Mouse (Mus musculus): ENCODE measurements around the gene Hacd3. TPM values are rescaled to one million over a fixed set of nuclear protein-coding genes. Genes with fewer than 3 reads are reported as not detected.

Hacd3 gene
- polyA plus RNA-seq, 1 experiment from 2014 or later: 68.4 TPM

GRCm38 (mm10) chr9:64943997-64944396 is 77.5 kb downstream of the Hacd3 start:
- no peak overlapping the region for H3K9ac ChIP-seq (ENCODE audit: low read depth, low read length)
- no peak overlapping the region for H3K4me3 ChIP-seq (ENCODE audit: low read depth, low read length)
- no peak overlapping the region for H3K27ac ChIP-seq (ENCODE audit: low read length)
- H3K9me3 ChIP-seq (replicated peaks; ENCODE audit: control insufficient read depth, low read length): no peaks in the 10 kb centered on the region
- no peaks in the 10 kb centered on the region for H3K36me3 ChIP-seq (ENCODE audit: control insufficient read depth, insufficient read depth)
- peaks cover 11% of the 10 kb centered on the region for H3K27me3 ChIP-seq (ENCODE audit: control insufficient read depth, insufficient read depth, low read depth, low read length)
- no peak for ATAC-seq (ENCODE audit: low read depth)
- WGBS (ENCODE audit: insufficient replicate concordance): 51% methylated on average over 11 of the region's 11 CpGs
- peaks cover 5% of the 10 kb centered on the region for H3K4me1 ChIP-seq (ENCODE audit: control insufficient read depth, low read depth, low read length)
- H3K4me2 ChIP-seq (ENCODE audit: low read depth, low read length): no peak overlapping the region

DNA sequence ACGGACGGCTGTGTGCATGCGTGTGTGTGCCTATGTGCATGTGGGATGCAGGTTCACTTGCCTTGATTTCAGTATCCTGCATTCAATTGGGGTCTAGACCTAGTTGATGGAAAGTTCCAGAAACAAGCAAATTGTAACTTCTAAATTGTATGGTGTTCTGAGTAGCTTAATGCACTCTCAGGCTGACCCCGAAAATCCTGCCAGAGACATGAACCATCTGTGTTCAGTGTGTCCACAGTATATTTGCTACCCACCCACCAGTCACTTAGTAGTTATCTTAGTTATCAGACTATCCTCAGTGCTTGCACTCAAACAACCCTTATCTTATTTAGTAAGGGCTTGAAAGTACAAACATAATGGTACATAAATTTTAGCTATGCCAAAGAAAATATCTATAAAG is 79.8 kb downstream of the Hacd3 start:
- Histone ChIP-seq H3K9ac (ENCODE audit: low read depth, low read length) (no peak overlapping the region), H3K4me1 (ENCODE audit: control insufficient read depth, low read depth, low read length) (peaks cover 14% of the 10 kb centered on the region), H3K4me2 (ENCODE audit: low read depth, low read length) (no peak overlapping the region), H3K4me3 (ENCODE audit: low read depth, low read length) (no peak overlapping the region), H3K36me3 (ENCODE audit: control insufficient read depth, insufficient read depth) (no peaks in the 10 kb centered on the region), H3K27me3 (ENCODE audit: control insufficient read depth, insufficient read depth, low read depth, low read length) (peaks cover 4% of the 10 kb centered on the region), H3K9me3 (replicated peaks; ENCODE audit: control insufficient read depth, low read length) (no peaks in the 10 kb centered on the region), H3K27ac (ENCODE audit: low read length) (no peak overlapping the region)
- 74% methylated on average over 4 of the region's 4 CpGs for WGBS (ENCODE audit: insufficient replicate concordance)
- no peak for ATAC-seq (ENCODE audit: low read depth)

DNA sequence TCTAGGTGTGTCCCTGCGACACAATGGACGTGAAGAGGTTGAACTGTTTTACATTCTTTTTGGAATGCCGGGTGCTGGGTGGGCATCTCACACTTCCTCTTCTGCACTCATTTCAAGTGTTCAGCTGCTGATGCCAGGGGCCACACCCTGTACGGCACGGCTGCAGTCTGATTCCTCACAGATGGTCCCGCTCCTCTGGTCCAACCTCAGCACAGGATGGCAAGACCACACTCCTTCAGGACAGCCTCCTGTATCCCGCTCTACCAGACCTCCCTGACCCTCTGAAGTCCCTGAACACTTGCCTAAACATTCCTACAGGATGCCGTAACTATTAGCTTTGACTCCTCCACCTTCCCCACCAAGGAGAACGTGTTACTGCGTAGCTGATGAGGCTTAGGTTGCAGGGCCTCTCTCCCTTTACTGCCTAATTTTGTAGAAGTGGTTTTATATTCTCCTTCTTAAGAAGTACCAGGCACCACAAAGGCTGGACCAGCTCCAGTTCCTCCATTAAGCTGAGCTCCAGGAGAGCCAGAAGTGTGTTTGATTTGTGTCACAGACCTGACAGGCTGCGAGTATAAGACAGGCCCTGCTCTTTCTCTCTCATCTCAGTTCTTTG is 80.7 kb downstream of the Hacd3 start:
- no peak overlapping the region for H3K4me2 ChIP-seq (ENCODE audit: low read depth, low read length)
- H3K4me1 ChIP-seq (ENCODE audit: control insufficient read depth, low read depth, low read length): peaks cover 19% of the 10 kb centered on the region
- no peak overlapping the region for H3K27ac ChIP-seq (ENCODE audit: low read length)
- no peaks in the 10 kb centered on the region for H3K36me3 ChIP-seq (ENCODE audit: control insufficient read depth, insufficient read depth)
- H3K9me3 ChIP-seq (replicated peaks; ENCODE audit: control insufficient read depth, low read length): no peaks in the 10 kb centered on the region
- no peak overlapping the region for H3K9ac ChIP-seq (ENCODE audit: low read depth, low read length)
- H3K4me3 ChIP-seq (ENCODE audit: low read depth, low read length): no peak overlapping the region
- 66% methylated on average over 11 of the region's 11 CpGs for WGBS (ENCODE audit: insufficient replicate concordance)
- no peak for ATAC-seq (ENCODE audit: low read depth)
- peaks cover 4% of the 10 kb centered on the region for H3K27me3 ChIP-seq (ENCODE audit: control insufficient read depth, insufficient read depth, low read depth, low read length)

DNA sequence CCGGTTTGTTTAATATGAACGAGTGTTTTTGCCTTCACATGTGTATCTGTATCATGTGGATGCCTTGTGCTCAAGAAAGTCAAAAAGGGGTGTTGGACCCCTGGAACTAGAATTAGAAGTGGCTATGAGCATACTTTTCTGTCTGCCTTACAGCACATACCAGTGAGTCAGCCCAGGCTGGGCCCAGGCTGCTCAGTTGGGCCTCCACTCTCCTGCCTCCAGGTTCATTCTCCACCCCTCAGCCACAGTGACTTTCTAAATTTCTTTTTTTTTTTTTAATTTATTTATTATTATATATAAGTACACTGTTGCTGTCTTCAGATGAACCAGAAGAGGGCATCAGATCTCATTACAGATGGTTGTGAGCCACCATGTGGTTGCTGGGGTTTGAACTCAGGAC is 81.7 kb downstream of the Hacd3 start:
- H3K9me3 ChIP-seq (replicated peaks; ENCODE audit: control insufficient read depth, low read length): no peaks in the 10 kb centered on the region
- H3K4me1 ChIP-seq (ENCODE audit: control insufficient read depth, low read depth, low read length): peaks cover 22% of the 10 kb centered on the region
- no peaks in the 10 kb centered on the region for H3K36me3 ChIP-seq (ENCODE audit: control insufficient read depth, insufficient read depth)
- no peak overlapping the region for H3K4me2 ChIP-seq (ENCODE audit: low read depth, low read length)
- no peak overlapping the region for H3K27ac ChIP-seq (ENCODE audit: low read length)
- no peak for ATAC-seq (ENCODE audit: low read depth)
- peaks cover 4% of the 10 kb centered on the region for H3K27me3 ChIP-seq (ENCODE audit: control insufficient read depth, insufficient read depth, low read depth, low read length)
- H3K4me3 ChIP-seq (ENCODE audit: low read depth, low read length): no peak overlapping the region
- WGBS (ENCODE audit: insufficient replicate concordance): 64% methylated on average over 2 of the region's 2 CpGs
- no peak overlapping the region for H3K9ac ChIP-seq (ENCODE audit: low read depth, low read length)

DNA sequence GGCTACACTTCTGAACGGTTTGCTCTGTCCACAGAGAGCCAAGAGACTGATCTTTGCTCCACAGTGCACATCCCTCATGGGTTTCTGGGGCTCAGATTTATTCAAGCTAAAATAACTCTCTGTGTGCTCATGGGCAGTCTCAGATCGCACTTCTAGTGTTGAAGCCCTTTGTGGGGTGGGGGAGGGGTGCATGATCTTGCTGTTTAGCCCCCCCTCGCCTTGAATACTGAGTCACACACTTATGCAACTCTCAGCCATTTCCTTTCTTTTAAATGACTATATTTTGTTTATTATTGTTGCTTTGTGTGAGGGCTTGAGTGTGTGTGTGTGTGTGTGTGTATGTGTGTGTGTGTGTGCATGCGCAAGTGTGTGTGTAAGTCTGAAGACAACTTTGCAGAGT is 82.2 kb downstream of the Hacd3 start:
- peak overlapping the region; percentile 49 for H3K4me2 ChIP-seq (ENCODE audit: low read depth, low read length)
- 27% methylated on average over 4 of the region's 4 CpGs for WGBS (ENCODE audit: insufficient replicate concordance)
- no peaks in the 10 kb centered on the region for H3K9me3 ChIP-seq (replicated peaks; ENCODE audit: control insufficient read depth, low read length)
- peaks cover 4% of the 10 kb centered on the region for H3K27me3 ChIP-seq (ENCODE audit: control insufficient read depth, insufficient read depth, low read depth, low read length)
- H3K27ac ChIP-seq (ENCODE audit: low read length): peak overlapping the region; percentile 46; the same call in 1 of the 2 replicates
- peak overlapping the region; percentile 5; the same call in 1 of the 2 replicates for H3K4me3 ChIP-seq (ENCODE audit: low read depth, low read length)
- ATAC-seq (ENCODE audit: low read depth): peak; percentile 23; the same call in 1 of the 2 replicates
- H3K36me3 ChIP-seq (ENCODE audit: control insufficient read depth, insufficient read depth): no peaks in the 10 kb centered on the region
- H3K4me1 ChIP-seq (ENCODE audit: control insufficient read depth, low read depth, low read length): peaks cover 27% of the 10 kb centered on the region
- H3K9ac ChIP-seq (ENCODE audit: low read depth, low read length): 0 out of 2 replicates have a peak overlapping the region, but pooled peaks have one; percentile 13

DNA sequence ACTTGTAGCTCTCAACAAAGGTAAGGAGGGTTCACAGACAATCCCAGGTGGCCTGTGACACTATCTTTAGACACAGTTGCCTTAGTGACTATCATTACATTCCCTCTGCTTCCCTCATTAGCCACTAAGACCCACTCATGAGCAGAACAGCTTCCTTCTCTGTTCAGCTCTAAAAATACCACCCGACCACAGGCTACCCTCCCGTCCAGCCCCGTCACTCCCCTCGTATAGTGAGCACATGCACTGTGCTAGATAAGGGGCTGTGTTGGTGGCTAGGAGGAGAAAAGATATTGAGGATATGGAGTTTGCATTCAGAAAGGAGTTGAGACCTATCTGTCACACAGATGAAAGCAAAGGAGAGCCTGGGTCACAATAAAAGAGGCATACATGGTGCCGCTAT is 83.0 kb downstream of the Hacd3 start:
- Histone ChIP-seq H3K4me3 (ENCODE audit: low read depth, low read length) (peak overlapping the region; percentile 5; the same call in 1 of the 2 replicates), H3K9me3 (replicated peaks; ENCODE audit: control insufficient read depth, low read length) (no peaks in the 10 kb centered on the region)

GRCm38 (mm10) chr9:64937491-64937890 is 84.0 kb downstream of the Hacd3 start:
- H3K27ac ChIP-seq (ENCODE audit: low read length): no peak overlapping the region
- no peak overlapping the region for H3K4me2 ChIP-seq (ENCODE audit: low read depth, low read length)
- H3K4me3 ChIP-seq (ENCODE audit: low read depth, low read length): no peak overlapping the region
- peaks cover 45% of the 10 kb centered on the region for H3K4me1 ChIP-seq (ENCODE audit: control insufficient read depth, low read depth, low read length)
- no peak overlapping the region for H3K9ac ChIP-seq (ENCODE audit: low read depth, low read length)
- whole genome bisulfite sequencing (ENCODE audit: insufficient replicate concordance): 52% methylated on average over 5 of the region's 5 CpGs
- H3K27me3 ChIP-seq (ENCODE audit: control insufficient read depth, insufficient read depth, low read depth, low read length): no peaks in the 10 kb centered on the region
- no peaks in the 10 kb centered on the region for H3K36me3 ChIP-seq (ENCODE audit: control insufficient read depth, insufficient read depth)
- no peaks in the 10 kb centered on the region for H3K9me3 ChIP-seq (replicated peaks; ENCODE audit: control insufficient read depth, low read length)
- no peak for ATAC-seq (ENCODE audit: low read depth)

More for the DNA sequence above, 83.0 kb downstream of the Hacd3 start:
- Histone ChIP-seq H3K27me3 (ENCODE audit: control insufficient read depth, insufficient read depth, low read depth, low read length) (no peaks in the 10 kb centered on the region; the same call in 1 of the 2 replicates), H3K36me3 (ENCODE audit: control insufficient read depth, insufficient read depth) (no peaks in the 10 kb centered on the region), H3K9ac (ENCODE audit: low read depth, low read length) (0 out of 2 replicates have a peak overlapping the region, but pooled peaks have one; percentile 13), H3K4me2 (ENCODE audit: low read depth, low read length) (peak overlapping the region; percentile 49), H3K4me1 (ENCODE audit: control insufficient read depth, low read depth, low read length) (peaks cover 34% of the 10 kb centered on the region), H3K27ac (ENCODE audit: low read length) (peak overlapping the region; percentile 46)
- 17% methylated on average over 5 of the region's 5 CpGs for WGBS (ENCODE audit: insufficient replicate concordance)
- peak; percentile 39 for ATAC-seq (ENCODE audit: low read depth)

Small RNA genes lying within 50 kb of the gene (microRNA-seq; reads per million reads assigned to microRNA genes)
- gene Gm25640: not detected

Other genes starting within 250 kb of the Hacd3 start
- gene Dennd4a, start 210.4 kb downstream of the Hacd3 start, polyA plus RNA-seq (2015; fragmentation: Nextera tagmentation; extraction: Ambion mirVana): 40.8 and 42.3 TPM in 2 replicates
- 0.05 and 0.07 TPM in 2 replicates for gene Slc24a1, start 70.1 kb downstream of the Hacd3 start, polyA plus RNA-seq (2015; fragmentation: Nextera tagmentation; extraction: Ambion mirVana)
- 19.1 and 20.9 TPM in 2 replicates for gene Ints14, start 60.8 kb downstream of the Hacd3 start, polyA plus RNA-seq (2015; fragmentation: Nextera tagmentation; extraction: Ambion mirVana)
- gene Dpp8, start 10.7 kb upstream of the Hacd3 start, polyA plus RNA-seq (2015; fragmentation: Nextera tagmentation; extraction: Ambion mirVana): 18.8 and 20.1 TPM in 2 replicates
- gene Igdcc4, start 79.8 kb upstream of the Hacd3 start, polyA plus RNA-seq (2015; fragmentation: Nextera tagmentation; extraction: Ambion mirVana): 6.8 and 9.4 TPM in 2 replicates
- 0.04 TPM in 1 of 2 replicates, not detected in the other for gene Igdcc3, start 119.5 kb upstream of the Hacd3 start, polyA plus RNA-seq (2015; fragmentation: Nextera tagmentation; extraction: Ambion mirVana)
- 9.9 and 11.2 TPM in 2 replicates for gene Parp16, start 173.7 kb upstream of the Hacd3 start, polyA plus RNA-seq (2015; fragmentation: Nextera tagmentation; extraction: Ambion mirVana)
- 0.06 and 0.12 TPM in 2 replicates for gene Cilp, start 243.5 kb upstream of the Hacd3 start, polyA plus RNA-seq (2015; fragmentation: Nextera tagmentation; extraction: Ambion mirVana)

Data from liver, embryonic 16.5 days (tissue).